Mouse (Mus musculus) brain, embryonic 18.5 days (tissue): ENCODE results near the gene Hao1.

Source experiments
- DNase-seq: peaks from one replicate; pipeline ENCODE4 v3.0.0-alpha.2; 2012; ENCODE audit warnings: low read depth, low spot score

Hao1 gene

DNA sequence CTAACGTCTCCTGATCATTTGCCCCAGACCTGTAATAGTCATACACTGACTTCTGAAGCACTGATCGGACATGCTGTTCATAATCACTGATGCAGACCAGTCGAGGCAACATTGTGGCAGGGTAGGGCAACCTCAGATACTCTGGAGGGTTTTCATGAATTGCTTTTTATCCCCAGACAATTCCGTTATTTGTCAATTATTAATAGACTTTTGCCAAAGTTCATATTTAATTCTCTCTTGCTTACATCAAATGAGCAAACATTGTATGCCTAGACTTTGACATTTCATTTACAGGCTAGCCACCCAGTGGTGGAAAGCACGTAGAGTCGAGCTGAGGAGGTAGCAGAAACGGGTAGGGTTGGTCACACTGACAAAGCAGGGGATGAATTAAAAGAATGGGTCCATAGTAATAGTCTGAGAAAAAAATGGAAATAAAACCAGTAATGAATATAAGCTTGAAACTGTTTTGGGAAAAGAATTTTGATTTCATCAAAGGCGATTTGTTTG lies at the start of gene Hao1:
Gene Hao1, minus strand, starts transcription at position 148 of the 507 bp plus-strand sequence.
- DNase-seq: no peak

DNA sequence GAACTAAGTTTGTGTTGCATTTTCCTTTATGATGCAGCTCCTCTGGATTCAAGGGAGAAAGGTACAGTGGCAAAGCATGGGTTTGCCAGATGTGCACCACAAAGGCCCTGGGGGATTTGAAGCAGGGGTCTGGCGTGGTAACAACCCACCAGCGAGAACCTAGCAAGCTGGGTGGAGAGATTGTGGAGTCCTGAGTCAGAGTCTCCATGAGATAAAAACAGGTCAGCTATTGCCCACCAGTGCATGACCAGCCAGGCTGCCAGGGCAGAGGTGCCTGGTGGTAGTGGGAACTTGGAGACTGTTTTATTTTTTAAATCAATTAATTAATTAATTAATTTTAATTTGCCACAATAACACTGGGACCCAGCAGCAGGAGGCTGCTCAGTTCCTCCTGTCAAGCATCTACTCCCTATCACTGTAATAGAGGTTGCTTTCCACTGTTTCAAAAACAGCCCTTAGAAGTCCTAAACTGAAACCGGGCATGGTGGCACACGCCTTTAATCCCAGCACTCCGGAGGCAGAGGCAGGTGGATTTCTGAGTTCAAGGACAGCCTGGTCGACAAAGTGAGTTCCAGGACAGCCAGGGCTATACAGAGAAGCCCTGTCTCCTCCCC lies 37.0 kb upstream of the Hao1 start:
- DNase-seq: no peak

DNA sequence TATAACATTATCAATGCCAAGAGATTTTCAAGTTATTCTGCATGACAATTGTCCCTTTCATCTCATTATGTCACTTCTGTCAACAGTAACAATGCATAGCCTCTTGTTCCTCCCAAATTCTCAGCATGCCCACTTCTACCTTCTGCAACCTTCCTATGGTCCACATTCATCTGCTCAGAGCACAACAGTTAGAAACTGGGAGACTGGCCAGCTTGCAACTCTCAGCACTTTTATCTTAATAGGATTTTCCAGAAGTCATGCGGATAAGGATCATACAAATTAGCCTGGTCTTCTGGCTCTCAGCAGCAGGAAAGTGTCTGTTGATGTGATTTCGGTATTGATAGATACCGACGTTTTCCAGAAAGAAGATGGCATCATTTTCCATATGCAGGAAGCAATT lies 31.1 kb upstream of the Hao1 start:
- no peak for DNase-seq

DNA sequence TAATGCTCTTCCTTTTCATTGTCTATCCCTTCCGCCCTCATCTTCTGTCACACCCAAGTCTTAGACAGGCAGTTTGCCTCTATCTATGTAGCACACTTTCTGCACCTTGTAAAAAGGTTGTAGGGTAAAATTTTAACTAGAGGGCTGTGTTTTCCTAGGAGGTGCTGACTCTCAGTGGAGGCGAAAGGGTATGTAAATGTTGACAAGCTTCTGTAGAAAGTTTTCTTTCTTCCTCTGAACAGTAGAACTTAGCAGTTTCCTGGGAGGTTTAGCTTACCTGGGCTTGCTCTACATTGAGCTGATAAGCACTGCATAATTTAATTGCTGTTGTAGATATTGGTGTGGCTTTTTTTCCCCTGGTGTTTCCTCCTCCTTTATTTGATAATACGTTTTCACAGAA lies 5.3 kb upstream of the Hao1 start:
- DNase-seq: no peak

DNA sequence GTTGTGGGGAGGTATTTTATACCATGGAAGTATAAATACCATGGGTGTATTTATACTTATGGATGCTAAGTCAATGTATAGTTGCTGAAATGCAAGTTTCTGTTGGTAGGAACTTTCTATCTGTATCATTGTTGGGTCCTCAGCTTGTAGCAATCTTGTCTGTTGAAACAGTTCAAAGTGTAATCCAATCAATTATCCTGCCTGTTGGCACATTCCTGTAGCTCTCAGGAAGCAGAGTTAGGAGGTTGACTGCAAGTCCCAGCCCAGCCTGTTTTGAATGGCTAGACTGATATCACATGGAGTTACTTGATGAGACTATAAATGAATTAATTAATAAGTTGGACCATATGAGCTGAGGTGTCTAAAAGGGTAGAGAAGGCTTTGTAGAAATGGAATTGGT lies 1.8 kb downstream of the Hao1 start:
- no peak for DNase-seq

DNA sequence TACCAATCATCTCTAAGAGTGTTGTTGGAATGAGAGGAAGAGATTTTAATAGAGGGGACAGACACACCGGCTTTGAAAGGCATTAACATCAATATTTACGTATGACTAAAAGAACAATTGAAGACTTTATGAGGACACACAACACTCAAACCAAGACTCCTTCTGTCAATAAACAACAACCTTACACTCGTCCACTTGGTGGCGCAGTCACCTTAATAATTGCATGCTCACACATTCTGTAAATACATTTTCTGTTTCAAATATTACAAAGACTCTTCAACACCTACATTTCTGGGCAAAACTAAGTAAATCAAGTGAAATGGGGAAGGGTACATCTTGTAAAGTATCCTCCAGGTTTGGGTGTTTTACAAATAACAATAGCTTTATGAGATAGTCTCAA lies 4.4 kb downstream of the Hao1 start:
- peak; percentile 28 for DNase-seq

DNA sequence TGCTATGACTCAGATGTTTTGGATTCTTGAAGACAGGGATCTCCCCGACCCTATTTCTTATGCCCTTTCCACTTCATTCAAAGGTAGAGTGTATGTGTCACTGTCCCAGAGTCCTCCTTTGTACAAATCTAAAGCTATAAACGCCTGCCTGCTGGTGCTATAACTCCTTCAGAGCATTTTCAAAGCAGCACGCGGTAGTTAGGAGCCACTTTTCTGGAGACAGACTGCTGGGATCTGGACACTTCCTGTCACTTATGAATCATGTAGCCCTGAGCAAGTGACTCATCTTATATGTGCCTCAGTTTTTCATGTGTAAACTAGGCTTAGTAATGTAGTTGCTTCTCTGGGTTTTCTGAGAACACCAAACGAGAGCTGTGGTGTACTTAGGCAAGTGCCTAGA lies 9.1 kb downstream of the Hao1 start:
- no peak for DNase-seq

DNA sequence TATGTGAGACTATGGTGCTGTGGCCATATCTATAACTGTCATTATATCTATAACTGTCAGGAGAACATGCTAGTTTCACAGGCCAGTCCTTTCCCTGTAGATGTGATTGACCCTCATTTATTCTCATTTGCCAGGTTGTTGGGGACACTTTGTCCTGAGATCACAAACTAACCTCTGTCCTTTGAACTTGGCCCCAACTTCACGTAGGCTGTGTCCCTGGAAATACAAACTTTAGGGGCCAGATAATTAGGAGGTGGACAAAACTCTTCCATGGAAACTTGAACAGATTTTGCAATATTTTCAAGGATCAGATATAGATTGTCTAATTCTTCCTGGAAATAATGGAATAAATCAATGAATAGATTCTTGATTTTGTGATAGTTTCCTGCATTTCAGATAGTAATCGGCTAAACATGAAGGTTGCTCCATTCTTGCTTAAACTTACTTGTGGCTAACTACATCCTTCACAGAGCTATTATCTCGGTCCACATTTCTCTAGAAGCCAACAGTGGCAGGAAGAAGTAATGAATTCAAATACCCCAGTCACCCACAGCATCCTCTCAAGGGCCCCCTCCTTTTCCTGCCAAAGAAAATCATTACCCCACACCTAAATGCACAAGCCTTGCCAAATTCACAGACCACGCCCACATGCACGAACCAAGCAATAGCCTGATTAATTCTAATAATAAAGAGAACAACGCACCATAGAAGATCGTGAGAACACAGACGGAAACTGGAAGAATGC lies 9.7 kb downstream of the Hao1 start:
- no peak for DNase-seq

DNA sequence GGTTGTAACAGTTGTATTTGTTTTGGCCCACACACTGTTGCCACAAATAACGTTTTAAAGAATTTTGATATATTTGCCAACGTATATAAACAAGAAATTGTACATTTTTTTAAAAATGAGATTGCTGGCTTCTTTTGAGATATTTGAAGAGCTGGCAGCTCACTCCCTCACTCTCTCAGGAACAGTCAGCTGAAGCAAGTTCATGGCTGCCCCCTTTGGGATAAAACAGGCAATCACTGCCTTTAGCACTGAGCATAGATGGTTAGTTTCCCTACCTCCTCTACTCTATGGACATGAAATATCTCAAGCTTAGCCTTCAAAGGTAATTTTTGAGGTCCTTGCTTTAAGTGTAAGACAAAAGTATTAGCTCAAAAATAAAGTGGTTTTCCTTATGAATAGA lies 10.7 kb downstream of the Hao1 start:
- DNase-seq: no peak

DNA sequence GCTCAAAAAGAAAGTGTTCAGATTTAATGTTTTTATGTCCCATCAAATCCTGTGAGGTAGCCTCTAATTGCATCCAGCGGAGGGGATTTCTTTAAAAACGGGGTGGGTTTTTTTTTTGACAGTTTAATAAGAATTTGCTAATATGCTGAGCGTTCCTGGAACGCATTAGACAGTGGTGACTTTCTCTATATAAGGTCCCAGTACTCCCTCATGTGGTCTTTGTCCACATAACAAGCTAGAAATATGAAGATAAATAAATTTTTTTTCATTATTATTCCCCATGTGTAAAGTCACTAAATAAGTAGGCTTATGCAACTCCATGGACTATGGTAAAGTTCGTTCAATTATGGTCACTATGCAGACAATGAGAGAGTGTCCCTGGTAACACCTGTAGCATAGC lies 13.1 kb downstream of the Hao1 start:
- DNase-seq: peak; percentile 14

DNA sequence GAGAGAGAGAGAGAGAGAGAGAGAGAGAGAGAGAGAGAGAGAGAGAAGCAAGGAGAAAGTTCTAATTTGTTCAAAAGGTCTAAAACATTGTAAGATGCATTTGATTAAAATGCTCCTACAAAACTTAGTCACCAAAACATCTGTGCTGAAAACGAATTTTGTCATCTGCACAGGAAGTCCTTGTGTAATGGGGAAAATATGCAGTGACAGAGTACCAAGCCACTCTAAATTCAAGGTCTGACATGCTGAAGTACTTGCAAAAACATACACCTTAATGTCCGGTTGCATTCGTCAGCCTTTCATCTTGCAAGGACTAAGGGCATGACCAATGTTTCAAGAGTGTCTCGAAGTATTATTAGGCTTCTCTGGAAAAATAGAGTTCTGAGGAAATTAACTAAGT lies 15.7 kb downstream of the Hao1 start:
- DNase-seq: no peak

DNA sequence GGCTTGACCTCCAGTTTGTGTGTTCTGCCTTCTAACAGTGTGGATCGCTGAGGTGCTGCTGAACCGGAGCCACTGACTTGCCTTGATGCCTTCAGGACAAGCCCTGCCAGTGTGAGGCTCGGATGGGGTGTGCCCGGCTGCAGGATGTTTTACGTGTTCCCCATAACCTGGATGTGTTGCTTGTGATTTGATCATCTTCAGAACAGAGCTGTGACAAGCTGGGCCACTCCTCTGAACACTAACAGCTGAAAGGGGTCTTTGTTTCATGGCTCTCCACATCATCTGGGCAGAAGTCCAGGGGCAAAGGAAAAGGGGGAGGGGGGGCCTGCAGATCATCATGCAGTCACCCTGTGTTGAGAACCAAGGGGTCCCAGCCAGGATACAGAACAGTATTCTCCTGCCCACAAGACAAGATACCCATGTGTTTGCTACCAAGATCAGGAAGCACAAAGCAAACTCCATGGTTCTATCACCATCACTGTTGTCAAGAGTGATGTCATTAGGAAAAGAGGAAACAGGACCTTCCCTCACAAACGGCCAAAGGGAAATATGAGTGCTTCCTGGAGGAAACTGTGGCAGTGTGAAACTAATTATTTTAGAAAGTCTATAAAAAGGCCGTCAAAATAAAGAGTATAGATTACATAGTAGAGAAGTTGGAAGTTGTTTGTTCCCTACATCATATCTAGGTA lies 25.9 kb downstream of the Hao1 start:
- DNase-seq: no peak

DNA sequence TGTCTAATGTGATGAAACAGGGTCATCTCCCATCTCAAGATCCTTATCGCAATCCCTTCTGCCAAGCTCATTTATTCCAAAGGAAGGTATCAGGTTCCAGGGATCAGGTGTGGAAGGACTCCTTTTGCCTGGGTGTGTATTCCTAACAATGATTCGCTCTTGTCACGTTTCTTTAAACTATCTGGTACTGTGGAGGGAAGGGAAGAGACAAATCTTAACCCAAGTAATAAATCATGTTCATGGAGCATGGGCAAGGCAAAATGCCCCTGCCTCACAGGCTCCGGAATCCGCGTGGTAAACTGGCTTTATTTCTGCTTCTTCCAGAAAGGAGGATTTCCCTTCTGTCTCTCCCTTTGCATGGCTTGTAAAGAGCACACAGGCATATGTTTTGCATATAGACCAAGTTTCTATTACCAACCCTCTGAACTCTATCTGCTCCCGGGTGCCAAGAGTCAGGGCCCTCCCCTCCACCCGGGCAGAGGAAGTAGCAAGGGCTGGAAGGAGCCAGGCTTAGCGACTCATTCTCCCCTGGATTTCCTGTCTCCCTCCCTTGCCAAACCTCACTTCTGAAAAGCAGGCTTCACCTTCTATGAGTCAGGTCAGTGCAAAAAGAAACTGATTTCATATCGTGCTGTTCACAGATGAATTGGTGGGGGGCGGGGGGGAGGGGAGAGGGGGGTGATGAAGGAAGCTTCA lies 26.6 kb downstream of the Hao1 start:
- DNase-seq: no peak

DNA sequence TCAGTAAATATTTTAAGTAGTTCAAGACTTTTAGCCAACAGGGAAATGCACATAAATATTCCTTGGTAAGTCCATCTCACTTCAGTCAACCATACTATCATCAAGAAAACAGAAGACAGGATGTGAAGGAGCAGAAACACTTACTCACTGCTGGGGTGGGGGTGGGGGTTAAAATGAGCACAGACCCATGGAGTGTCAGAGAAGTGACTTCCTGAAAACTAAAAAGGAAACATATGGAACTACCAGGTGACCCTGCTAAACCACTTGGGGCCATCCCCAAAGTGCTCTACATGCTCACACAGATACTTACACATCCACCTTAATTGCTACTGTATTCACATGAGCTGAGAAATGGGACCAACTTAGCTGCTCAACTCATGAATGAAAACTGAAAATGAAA lies 36.1 kb downstream of the Hao1 start:
- DNase-seq: no peak

DNA sequence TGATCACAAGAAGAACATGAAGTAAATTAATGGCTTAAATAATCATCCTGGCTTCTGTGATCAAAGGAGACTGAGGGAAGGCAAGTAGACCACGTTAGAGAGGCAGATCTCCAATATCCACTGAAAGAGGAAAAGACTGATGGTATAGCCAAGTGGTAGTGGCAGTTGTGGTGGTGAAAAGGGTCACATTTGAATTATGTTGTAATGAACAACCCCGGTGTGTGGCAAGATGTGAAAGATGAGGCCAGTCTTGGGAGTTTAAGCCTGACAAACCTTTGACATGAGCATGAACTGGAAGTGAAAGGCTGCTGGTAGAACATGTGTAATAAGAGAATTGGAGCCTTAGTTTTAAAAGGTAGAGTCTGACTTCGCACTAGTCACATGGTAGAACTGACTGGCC lies 54.4 kb downstream of the Hao1 start:
- DNase-seq: no peak

DNA sequence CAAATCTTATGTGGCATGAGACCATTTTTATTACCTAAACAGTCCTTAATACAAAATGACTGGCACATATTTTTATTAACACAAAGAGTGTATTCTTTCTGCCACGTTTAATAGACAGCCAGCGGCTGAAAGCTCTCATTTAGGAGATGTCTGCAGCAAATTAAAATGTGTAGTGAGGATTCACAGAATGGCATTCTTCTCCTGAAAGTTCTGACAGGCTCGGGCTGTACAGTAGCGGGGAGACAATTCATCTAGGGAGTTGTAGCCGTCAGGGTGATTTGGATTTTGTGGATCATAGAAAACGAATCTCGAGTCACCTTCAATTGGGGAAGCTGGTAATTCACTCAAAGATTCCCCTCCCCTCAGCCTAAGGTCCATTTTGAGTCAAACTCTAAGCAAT lies 55.7 kb downstream of the Hao1 start:
- DNase-seq: no peak

DNA sequence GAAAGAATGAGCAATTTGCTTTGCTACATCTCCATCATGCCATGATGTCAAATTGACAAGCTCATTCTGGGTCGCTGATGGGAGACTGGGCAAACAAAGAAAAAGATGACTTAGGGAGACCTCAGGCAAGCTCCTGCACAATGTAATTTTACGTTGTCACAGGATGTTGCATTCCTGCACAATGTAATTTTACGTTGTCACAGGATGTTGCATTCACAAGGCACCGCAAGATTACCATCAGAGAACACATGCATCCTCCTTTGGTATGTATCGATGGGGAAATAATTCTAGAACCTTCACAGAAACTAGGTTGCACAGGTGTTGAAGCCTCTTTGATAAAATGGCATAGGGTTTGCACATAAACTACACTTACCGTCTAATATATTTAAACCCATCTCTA lies 65.5 kb downstream of the Hao1 start:
- DNase-seq: no peak

DNA sequence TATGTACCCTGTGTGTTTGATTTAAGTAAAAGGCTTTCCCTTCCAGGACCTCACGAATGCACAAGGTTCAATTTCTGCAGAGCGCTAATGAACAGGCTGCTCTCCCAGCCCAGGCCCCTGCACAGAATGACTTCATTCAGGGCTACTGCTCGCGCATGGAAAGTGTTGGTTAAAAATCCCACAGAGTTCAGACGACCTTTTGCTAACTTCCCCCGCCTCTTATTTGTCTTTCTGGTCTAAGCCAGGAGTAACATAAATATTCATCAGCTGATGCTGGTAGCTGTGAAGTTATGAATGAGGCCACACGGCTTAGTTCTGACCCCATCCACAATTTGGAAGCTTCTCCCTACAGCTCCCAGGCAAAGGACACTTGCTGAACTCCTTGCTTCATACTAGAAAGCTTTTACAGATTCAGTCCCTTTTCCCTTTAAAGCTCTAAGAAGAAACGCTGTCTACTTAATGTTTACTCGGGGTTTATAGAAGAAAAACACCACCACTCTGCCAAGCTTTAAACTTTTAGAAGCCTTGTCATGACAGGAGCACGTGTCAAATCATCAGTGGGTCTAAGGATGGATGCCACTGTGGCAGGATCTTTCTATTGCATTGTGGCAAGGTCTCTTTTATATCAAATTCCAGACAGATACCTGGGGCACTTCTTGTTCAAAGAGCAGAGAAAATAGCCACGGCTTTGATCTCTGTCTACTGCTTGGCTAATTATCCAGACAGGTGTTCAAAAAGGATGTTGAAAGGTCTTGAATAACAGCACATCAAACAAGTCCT lies 67.9 kb downstream of the Hao1 start:
- DNase-seq: no peak

DNA sequence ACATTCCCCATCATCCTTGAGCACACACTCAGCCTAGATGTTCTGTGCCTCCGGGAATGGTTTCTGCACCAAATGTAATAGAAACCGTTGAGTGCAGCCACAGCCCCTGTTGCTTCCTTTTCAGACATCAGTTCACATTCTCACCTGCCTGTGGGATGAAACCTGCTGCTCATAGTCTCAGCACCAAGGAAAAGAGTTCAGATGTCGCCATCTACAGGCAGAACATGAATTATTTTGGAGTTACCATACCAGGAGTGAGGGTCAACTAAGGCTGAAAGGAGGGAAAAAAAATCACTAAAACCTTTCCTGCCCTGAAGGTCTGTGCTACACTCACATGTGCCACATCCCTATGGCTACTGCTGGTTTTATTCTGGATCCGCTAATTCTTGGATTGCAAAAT lies 71.5 kb downstream of the Hao1 start:
- no peak for DNase-seq

DNA sequence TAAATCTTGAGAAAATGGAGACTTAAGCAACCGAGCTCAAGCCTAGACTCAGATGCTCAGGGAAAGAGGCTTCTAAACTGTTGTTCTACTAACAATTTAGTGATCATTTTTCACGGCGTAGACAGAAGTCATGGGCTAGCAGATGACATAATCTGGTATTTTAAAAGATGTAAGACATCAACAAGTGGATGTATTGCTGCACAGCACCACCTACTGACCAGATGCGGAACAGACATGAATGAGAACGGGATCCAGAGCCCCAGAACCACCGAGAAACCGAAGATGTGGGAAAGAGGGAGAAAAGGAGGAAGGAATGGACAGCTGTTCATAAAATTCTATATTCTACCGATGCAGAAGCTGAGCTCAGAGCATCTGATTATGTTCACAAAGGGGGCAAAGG lies 72.4 kb downstream of the Hao1 start:
- no peak for DNase-seq

DNA sequence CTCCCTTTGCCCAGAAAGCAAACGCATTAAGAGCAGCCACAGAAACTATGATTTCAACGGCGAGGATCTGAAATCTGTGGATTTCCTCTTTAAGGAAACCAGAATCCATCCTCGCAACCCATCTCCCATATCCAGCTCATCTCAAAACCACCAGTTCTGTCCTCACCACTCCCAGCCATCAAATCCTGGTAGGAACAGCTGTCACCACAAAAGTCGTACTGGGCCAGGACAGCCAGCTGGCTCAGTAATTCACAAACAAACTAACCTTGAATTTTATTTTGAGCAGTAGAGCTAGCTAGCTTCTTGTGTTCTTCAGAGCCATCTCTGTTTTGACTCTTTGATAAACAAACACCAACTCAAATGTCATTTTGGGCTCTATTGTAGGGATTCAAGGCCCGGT lies 73.0 kb downstream of the Hao1 start:
- no peak for DNase-seq

DNA sequence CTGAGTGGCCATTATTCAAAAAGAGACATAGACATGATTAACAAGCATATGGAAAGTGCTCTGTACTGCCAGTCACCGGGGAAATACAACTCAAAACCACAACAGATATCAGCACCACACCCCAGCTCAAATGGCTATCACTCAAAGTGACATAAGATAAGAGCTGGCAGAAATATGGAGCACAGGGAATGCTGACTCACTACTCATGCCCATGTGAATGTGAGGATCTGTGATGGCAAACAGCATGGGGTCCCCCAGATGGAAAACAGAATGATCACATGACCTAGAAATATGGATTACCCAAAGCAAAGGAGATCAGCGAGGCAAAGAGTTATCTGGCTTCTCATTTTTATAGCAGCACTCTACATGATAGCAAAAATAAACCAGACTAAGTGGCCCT lies 89.0 kb downstream of the Hao1 start:
- DNase-seq: no peak
